Mouse (Mus musculus) CH12.LX (cell line): ENCODE data around the gene Topors. TPM values are rescaled to one million over a fixed set of nuclear protein-coding genes. Genes with fewer than 3 reads are reported as not detected.

Experiments used
- DNase-seq: peaks from one replicate; pipeline ENCODE4 v3.0.0-alpha.2; 2013; ENCODE audit errors: extremely low read depth
- H3K27ac ChIP-seq: 2 replicates; pipeline ENCODE4 v1.5.1; 2012; ENCODE audit warnings: low read depth, mild to moderate bottlenecking, control low read depth, moderate library complexity; ENCODE audit not compliant: insufficient read depth
- H3K27me3 ChIP-seq: replicated peaks from 2 replicates; pipeline ENCODE3; 2012; ENCODE audit warnings: inconsistent platforms
- H3K36me3 ChIP-seq, 2 experiments: replicated peaks in 1 of 2; 2 replicates each; pipeline versions ENCODE3 to v1.6.1; 2012; ENCODE audit warnings: inconsistent platforms in 1 of 2, low read length in 1 of 2, mild to moderate bottlenecking in 1 of 2, mixed read lengths in 1 of 2, moderate library complexity in 1 of 2; ENCODE audit not compliant: control insufficient read depth in 1 of 2, insufficient read depth in 1 of 2
- H3K4me1 ChIP-seq, 2 experiments: 2 replicates each; pipeline ENCODE4 v1.6.1; 2012; ENCODE audit warnings: inconsistent platforms in 1 of 2, moderate library complexity in 1 of 2; ENCODE audit not compliant: insufficient read depth in 2 of 2, control insufficient read depth in 1 of 2
- H3K4me2 ChIP-seq: 2 replicates; pipeline ENCODE4 v1.6.1; 2012; ENCODE audit warnings: low read depth, mild to moderate bottlenecking, control low read depth; ENCODE audit not compliant: poor library complexity, insufficient read depth, severe bottlenecking
- H3K4me3 ChIP-seq, 3 experiments: fragments of 150-350 bp in 1 of 3; sonication (generic) in 1 of 3; replicated peaks in 1 of 3; 2 replicates each; pipeline versions ENCODE3 to v1.5.1; 2011 to 2012; ENCODE audit warnings: low read depth in 2 of 3, low read length in 2 of 3, mild to moderate bottlenecking in 2 of 3, moderate library complexity in 2 of 3, control low read depth in 1 of 3, improper control_type of control experiment in 1 of 3, inconsistent platforms in 1 of 3, mixed read lengths in 1 of 3; ENCODE audit not compliant: poor library complexity in 1 of 3
- H3K79me2 ChIP-seq: replicated peaks from 2 replicates; pipeline ENCODE4 v1.6.1; 2012; ENCODE audit warnings: mild to moderate bottlenecking, moderate library complexity; ENCODE audit not compliant: control insufficient read depth, poor library complexity, insufficient read depth, severe bottlenecking; ENCODE audit errors: extremely low read depth
- H3K9ac ChIP-seq: 2 replicates; pipeline ENCODE4 v1.6.1; 2012; ENCODE audit warnings: low read depth, mild to moderate bottlenecking, control low read depth, moderate library complexity; ENCODE audit not compliant: insufficient read depth
- H3K9me3 ChIP-seq: replicated peaks from 2 replicates; pipeline ENCODE3; 2012; ENCODE audit warnings: low read length, inconsistent platforms, mixed read lengths
- CHD2 ChIP-seq: IDR thresholded peaks from 2 replicates; pipeline ENCODE4 v1.6.1; 2011; ENCODE audit warnings: low read length, improper control_type of control experiment
- ELF1 ChIP-seq: IDR thresholded peaks from 2 replicates; pipeline ENCODE4 v1.6.1; 2014; ENCODE audit warnings: low read depth, mild to moderate bottlenecking, inconsistent platforms, low read length, improper control_type of control experiment
- HCFC1 ChIP-seq: IDR thresholded peaks from 2 replicates; pipeline ENCODE4 v1.6.1; 2012; ENCODE audit warnings: low read depth, mild to moderate bottlenecking, inconsistent platforms, low read length, improper control_type of control experiment
- IRF4 ChIP-seq: IDR thresholded peaks from 2 replicates; pipeline ENCODE4 v1.6.1; 2014; ENCODE audit warnings: low read depth, mild to moderate bottlenecking, inconsistent platforms, low read length, improper control_type of control experiment
- JUND ChIP-seq: conservative IDR thresholded peaks from 2 replicates; pipeline ENCODE4 v1.6.1; 2011; ENCODE audit warnings: low read depth, low read length, improper control_type of control experiment
- MAX ChIP-seq: IDR thresholded peaks from 2 replicates; pipeline ENCODE4 v1.6.1; 2011; ENCODE audit warnings: low read length, improper control_type of control experiment
- MAZ ChIP-seq: IDR thresholded peaks from 2 replicates; pipeline ENCODE4 v1.6.1; 2012; ENCODE audit warnings: low read depth, mild to moderate bottlenecking, inconsistent platforms, low read length, improper control_type of control experiment, moderate library complexity
- MXI1 ChIP-seq: IDR thresholded peaks from 2 replicates; pipeline ENCODE4 v1.6.1; 2011; ENCODE audit warnings: mild to moderate bottlenecking, low read depth, low read length, improper control_type of control experiment
- NELFE ChIP-seq: IDR thresholded peaks from 2 replicates; pipeline ENCODE4 v1.6.1; 2011; ENCODE audit warnings: low read depth, low read length, improper control_type of control experiment
- RAD21 ChIP-seq: IDR thresholded peaks from 2 replicates; pipeline ENCODE4 v1.6.1; 2011; ENCODE audit warnings: low read depth, mild to moderate bottlenecking, low read length, improper control_type of control experiment, moderate library complexity
- SIN3A ChIP-seq: IDR thresholded peaks from 2 replicates; pipeline ENCODE4 v1.6.1; 2012; ENCODE audit warnings: low read length, improper control_type of control experiment, inconsistent platforms
- TCF12 ChIP-seq: IDR thresholded peaks from 2 replicates; pipeline ENCODE4 v1.6.1; 2014; ENCODE audit warnings: low read depth, mild to moderate bottlenecking, inconsistent platforms, low read length, improper control_type of control experiment
- ZNF384 ChIP-seq: IDR thresholded peaks from 2 replicates; pipeline ENCODE4 v1.6.1; 2012; ENCODE audit warnings: low read depth, low read length, improper control_type of control experiment, inconsistent platforms
- dilution Hi-C: fragments of 300-500 bp; cut with MboI; formaldehyde crosslinking; loops from 2 replicates; pipeline ENCODE4 v1.14.3; 2020; ENCODE audit warnings: low sequenced_read_pairs; ENCODE audit not compliant: extremely low pct_unique_long_range_greater_than_20kb, extremely low pct_ligation_motif_present
- in situ Hi-C: fragments of 300-500 bp; cut with MboI; formaldehyde crosslinking; loops from 3 replicates; pipeline ENCODE4 v1.14.3; 2019; ENCODE audit warnings: low sequenced_read_pairs, low pct_ligation_motif_present, low pct_unique_long_range_greater_than_20kb, mixed read lengths
- polyA plus RNA-seq: library from polyadenylated mRNA; unstranded; fragments of >175 nt; gene quantifications from 2 replicates; pipeline ENCODE4 v1.2.1, GENCODE M21; 2012; ENCODE audit warnings: low read depth; ENCODE audit not compliant: insufficient read length
- total RNA-seq, 2 experiments: library from RNA; depleted of rRNA; stranded (reverse); fragments of 300-350 nt in 1 of 2; fragments of >200 nt in 1 of 2; gene quantifications; 2 replicates each; pipeline ENCODE4 v1.2.3; 2012 to 2014

The Topors gene
- total and polyA plus RNA-seq, 3 experiments, result 23.1 to 38.9 (median 36.1) TPM

- peak within 1 kb of the TSS; percentile 94 for H3K4me2 ChIP-seq
- dilution Hi-C loops, result no loop called here
- H3K4me3 ChIP-seq, result peak within 1 kb of the TSS; percentile 57 to 75 (median 67)
- no peak within 1 kb of the TSS; the same call in 1 of the 2 replicates for H3K27ac ChIP-seq
- H3K9me3 ChIP-seq, result no peaks in the 10 kb centered on the region
- in situ Hi-C loops, result no loop called here
- H3K27me3 ChIP-seq, result no peaks in the 10 kb centered on the region
- no peak for DNase-seq
- TF ChIP-seq MXI1 (peak; percentile 43; the same call in 1 of the 2 replicates), MAX (0 out of 2 replicates have a peak, but pooled peaks have one; percentile 22), JUND (no peak), IRF4 (peak; percentile 54; the same call in 1 of the 2 replicates), MAZ (0 out of 2 replicates have a peak, but pooled peaks have one; percentile 28)
- TF ChIP-seq, all 38 proteins: peak for 4
- Histone ChIP-seq H3K36me3 (peaks cover 0 to 6% of the 10 kb centered on the region in 2 experiments), H3K4me1 (peaks cover 7 to 36% of the 10 kb centered on the region in 2 experiments; a peak in 3 of 4 replicates), H3K9ac (peak within 1 kb of the TSS; percentile 82), H3K79me2 (no peaks in the 10 kb centered on the region)
Measured at GRCm38 (mm10) chr4:40239409-40240271, 30.0 kb downstream of the Topors start, which contains the start of gene Ddx58. Ddx58 (minus strand) TSS chr4:40239828.

- H3K4me1 ChIP-seq, result peaks cover 7 to 31% of the 10 kb centered on the region in 2 experiments; a peak in 3 of 4 replicates
- peak overlapping the region; percentile 57 to 75 (median 67) for H3K4me3 ChIP-seq
- no peaks in the 10 kb centered on the region for H3K27me3 ChIP-seq
- in situ Hi-C loops, result no loop called here
- dilution Hi-C loops, result no loop called here
- H3K79me2 ChIP-seq, result no peaks in the 10 kb centered on the region
- H3K36me3 ChIP-seq, result peaks cover 0 to 9% of the 10 kb centered on the region in 2 experiments
- H3K27ac ChIP-seq, result no peak overlapping the region
- no peak for DNase-seq
- peak; percentile 39; the same call in 1 of the 2 replicates for TF ChIP-seq TCF12
- peak; percentile 25; the same call in 1 of the 2 replicates for TF ChIP-seq IRF4
- TF ChIP-seq ELF1, result 0 out of 2 replicates have a peak, but pooled peaks have one; percentile 43
- TF ChIP-seq RAD21, result no peak
- peak; percentile 74 for TF ChIP-seq MXI1
- TF ChIP-seq NELFE, result no peak
- peak; percentile 61; the same call in 1 of the 2 replicates for TF ChIP-seq SIN3A
- TF ChIP-seq HCFC1, result 0 out of 2 replicates have a peak, but pooled peaks have one; percentile 30
- 0 out of 2 replicates have a peak, but pooled peaks have one; percentile 12 for TF ChIP-seq CHD2
- no peak for TF ChIP-seq ZNF384
- peak overlapping the region; percentile 94 for H3K4me2 ChIP-seq
- no peaks in the 10 kb centered on the region for H3K9me3 ChIP-seq
- H3K9ac ChIP-seq, result peak overlapping the region; percentile 82
Measured at GRCm38 (mm10) chr4:40238483-40239408, 30.9 kb downstream of the Topors start.
